Mouse (Mus musculus): ENCODE results near the gene Pik3r2.

Pik3r2 gene

GRCm38 (mm10) chr8:70738211-70738610 is 38.3 kb downstream of the Pik3r2 start:
- DNase-seq (ENCODE audit: low read depth) = no peak

DNA sequence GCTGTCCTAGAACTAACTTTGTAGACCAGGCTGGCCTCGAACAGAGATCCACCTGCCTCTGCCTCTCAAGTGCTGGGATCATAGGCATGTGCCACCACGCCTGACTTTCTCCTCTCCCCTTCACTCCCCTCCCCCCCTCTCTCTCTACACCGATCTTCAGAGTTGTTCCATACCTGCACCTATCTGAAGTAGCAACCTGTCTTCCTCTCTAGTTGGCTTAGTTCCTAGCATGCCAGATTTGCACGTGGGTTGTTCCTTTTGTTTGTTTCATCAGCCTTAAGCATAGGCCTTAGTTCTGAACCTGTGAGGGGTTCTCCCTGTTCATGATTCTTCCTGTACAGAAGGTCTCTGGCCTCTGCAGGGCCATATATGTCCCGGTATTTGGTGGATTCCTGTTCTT is 38.8 kb downstream of the Pik3r2 start:
- no peak for DNase-seq (ENCODE audit: low read depth)

DNA sequence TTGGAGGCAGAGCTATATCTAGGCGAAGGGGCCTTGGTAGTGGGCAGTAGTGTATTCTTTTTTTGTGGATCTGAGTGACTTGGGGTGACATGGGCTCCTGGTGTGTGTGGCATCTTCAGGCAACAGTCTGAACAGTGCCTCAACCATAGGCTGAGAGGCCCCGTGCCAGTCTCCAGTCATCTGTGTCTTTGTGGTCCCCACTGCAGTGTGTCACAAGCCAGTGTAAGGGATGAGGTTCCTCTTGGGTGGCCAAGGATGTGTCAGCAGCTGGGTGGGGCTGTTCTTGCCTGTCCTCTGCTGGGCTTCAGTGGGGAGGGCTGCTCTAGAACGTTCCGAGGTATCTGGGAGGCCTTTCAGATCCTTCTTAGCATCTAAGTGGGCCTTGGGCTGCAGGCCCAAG is 45.6 kb downstream of the Pik3r2 start:
- no peak for DNase-seq (ENCODE audit: low read depth)

DNA sequence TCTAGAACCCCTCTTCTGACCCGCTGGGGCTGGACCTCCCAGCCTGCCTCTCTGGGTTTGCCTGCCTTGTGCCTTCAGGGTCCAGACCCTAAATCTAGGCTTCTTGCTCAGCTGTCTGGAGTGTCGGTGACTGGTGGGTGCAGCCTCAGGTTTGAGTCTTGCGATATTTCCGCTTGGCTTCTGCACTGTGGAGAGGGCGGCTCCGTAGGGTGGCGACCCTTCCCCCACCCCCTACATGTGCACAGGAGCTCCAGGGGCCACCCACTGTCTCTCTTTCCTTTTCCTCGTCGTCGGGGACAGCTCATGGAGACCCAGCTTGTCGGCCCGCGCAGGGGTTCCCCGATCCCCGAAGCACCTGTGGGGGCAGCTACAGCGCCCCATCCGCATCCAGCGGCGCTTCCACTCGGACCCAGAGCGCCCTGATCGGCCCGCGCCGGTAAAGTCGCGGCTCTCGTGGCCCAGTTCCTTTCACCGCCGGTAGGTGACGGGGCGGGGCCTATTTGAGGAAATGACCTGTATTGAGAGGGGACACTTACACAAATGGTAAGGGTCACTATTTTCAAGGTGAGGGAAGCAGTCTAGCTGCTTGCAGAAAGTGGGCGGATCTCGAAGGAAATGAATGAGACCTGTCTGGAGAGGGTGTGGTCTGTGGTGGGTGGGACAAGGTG is 46.6 kb downstream of the Pik3r2 start:
- DNase-seq (ENCODE audit: low read depth) = no peak

DNA sequence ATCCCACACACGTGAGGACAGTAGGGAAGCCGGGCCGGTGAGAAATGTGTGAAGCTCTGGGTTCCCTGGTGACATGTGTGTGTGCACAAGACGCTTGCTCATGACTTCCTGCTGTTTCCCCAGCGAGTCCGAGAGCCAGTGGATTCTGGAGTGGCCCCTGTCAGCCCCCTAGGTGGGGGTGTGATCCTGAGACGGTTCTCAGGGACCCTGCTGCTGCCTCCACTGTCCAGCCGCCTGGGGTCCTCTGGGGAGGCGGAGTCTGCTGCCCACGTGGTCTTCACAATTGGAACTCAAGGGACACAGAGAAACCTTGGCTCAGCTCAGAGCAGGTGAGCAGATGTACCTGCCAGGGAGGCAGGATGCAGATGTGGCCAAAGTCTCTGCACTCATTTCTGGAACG is 49.8 kb downstream of the Pik3r2 start:
- DNase-seq (ENCODE audit: low read depth) = no peak

- peak; percentile 49 for DNase-seq (ENCODE audit: low read depth)
Measured at GRCm38 (mm10) chr8:70725792-70726447, 50.6 kb downstream of the Pik3r2 start.

DNA sequence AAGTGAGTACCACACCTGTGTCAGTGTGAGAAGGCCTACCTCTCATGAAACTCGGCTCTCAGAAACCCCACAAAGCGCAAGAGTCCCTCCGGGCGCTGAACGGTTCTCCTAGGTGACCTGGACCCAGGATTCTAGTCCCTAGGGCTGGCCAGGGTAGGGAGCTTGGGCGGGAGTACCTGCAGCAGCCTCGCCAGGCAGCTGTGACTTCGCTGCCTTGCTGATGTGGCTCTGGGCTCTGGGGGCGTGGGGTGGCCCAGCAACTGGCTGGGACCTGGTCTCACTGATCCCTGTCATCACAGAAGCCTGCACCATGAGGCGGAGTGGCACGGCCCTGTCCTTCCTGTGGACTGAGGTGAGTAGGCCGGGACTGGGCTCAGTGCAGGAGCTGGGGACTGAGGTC is 52.3 kb downstream of the Pik3r2 start:
- no peak for DNase-seq (ENCODE audit: low read depth)

- DNase-seq (ENCODE audit: low read depth) = no peak
Measured at GRCm38 (mm10) chr8:70723486-70724210, 52.9 kb downstream of the Pik3r2 start, which contains the start of gene Pde4c. Gene Pde4c, plus strand, starts transcription at chr8:70723720.

GRCm38 (mm10) chr8:70721601-70722000 is 54.9 kb downstream of the Pik3r2 start:
- DNase-seq (ENCODE audit: low read depth) = no peak

DNA sequence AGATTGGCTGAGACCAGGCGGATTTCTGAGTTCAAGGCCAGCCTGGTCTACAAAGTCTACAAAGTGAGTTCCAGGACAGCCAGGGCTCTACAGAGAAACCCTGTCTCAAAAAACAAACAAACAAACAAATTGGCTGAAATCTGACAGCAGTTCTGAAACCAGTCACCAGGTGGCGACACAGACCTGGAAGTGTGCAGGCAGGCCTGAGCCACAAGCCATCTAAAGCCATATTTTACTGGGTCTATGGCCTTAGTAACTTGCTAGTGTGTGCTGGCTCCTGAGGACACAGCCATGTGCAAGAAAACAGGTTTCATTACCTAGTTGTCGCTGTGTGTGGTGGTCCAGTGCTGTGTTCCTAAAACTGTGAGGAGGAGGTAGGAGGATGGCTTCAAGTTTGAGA is 55.8 kb downstream of the Pik3r2 start:
- DNase-seq (ENCODE audit: low read depth) = peak; percentile 91

- no peak for DNase-seq (ENCODE audit: low read depth)
Measured at GRCm38 (mm10) chr8:70719796-70720270, 56.7 kb downstream of the Pik3r2 start.

DNA sequence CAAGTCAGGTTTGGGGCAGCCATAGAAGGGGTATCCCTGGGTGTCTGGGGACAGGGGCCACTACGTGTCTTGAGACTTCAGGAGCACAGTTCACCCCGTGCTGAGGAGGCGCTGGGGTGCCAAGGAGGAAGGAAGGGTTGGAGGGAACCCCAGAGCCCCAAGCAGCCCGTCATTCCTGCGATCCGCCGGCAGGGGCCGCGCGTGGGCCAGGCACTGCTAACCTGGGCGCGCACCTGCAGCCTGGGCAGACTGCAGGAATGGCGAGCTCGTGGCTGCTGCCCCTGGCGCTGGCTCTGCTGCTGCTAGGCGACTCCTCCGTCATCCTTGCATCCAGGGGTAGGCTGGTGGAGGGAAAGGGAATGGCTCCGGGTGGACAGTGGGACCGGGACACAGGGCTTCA is 58.2 kb downstream of the Pik3r2 start, which contains the start of gene Gm3336:
Gene Gm3336, plus strand, starts transcription at position 247 of the 400 bp plus-strand sequence.
- DNase-seq (ENCODE audit: low read depth) = peak; percentile 70
